Mouse (Mus musculus) hindbrain, postnatal 0 days (tissue): Measurements from ENCODE around the gene Slc1a1. TPM values are rescaled to one million over a fixed set of nuclear protein-coding genes. Genes with fewer than 3 reads are reported as not detected.

Source experiments
- ATAC-seq: fragments of 200-750 bp; cut with Nextera tagmentation; 2 replicates; pipeline ENCODE4 v1.8.0; 2017; ENCODE audit warnings: mild to moderate bottlenecking, moderate TSS enrichment, moderate library complexity
- DNase-seq: peaks from one replicate; pipeline ENCODE4 v3.0.0-alpha.2; 2015; ENCODE audit warnings: low spot score
- H3K27ac ChIP-seq: fragments of 300-500 bp; sonication (generic); 2 replicates; pipeline ENCODE4 v1.5.1; 2014; ENCODE audit warnings: mild to moderate bottlenecking
- H3K27me3 ChIP-seq: fragments of 300-500 bp; sonication (generic); 2 replicates; pipeline ENCODE4 v1.6.1; 2014; ENCODE audit warnings: low read length, mixed read lengths; ENCODE audit not compliant: insufficient read depth
- H3K36me3 ChIP-seq: fragments of 300-500 bp; sonication (generic); 2 replicates; pipeline ENCODE4 v1.6.1; 2014; ENCODE audit warnings: low read length, mixed read lengths; ENCODE audit not compliant: insufficient read depth
- H3K4me1 ChIP-seq: fragments of 300-500 bp; sonication (generic); 2 replicates; pipeline ENCODE4 v1.6.1; 2014; ENCODE audit warnings: antibody characterized with exemption, low read length, mixed read lengths; ENCODE audit not compliant: insufficient read depth
- H3K4me2 ChIP-seq: fragments of 300-500 bp; sonication (generic); 2 replicates; pipeline ENCODE4 v1.6.1; 2014; ENCODE audit warnings: low read depth, mild to moderate bottlenecking, low read length, moderate library complexity, mixed read lengths
- H3K4me3 ChIP-seq: fragments of 300-500 bp; sonication (generic); 2 replicates; pipeline ENCODE4 v1.5.1; 2014; ENCODE audit warnings: low read length
- H3K9ac ChIP-seq: fragments of 300-500 bp; sonication (generic); replicated peaks from 2 replicates; pipeline ENCODE4 v1.6.1; 2014; ENCODE audit warnings: mild to moderate bottlenecking, low read length, moderate library complexity, mixed read lengths
- H3K9me3 ChIP-seq: fragments of 300-500 bp; sonication (generic); 2 replicates; pipeline ENCODE4 v1.6.1; 2016; ENCODE audit warnings: low read length, mixed read lengths
- CTCF ChIP-seq: IDR thresholded peaks from 2 replicates; pipeline ENCODE4 v1.5.1; 2016; ENCODE audit warnings: antibody characterized with exemption, control low read depth, low read depth
- WGBS: fragments of 180-500 bp; shearing (Covaris S2); extraction: QIAGEN DNeasy Blood & Tissue Kit; methylation state at CpG from one replicate; pipeline ENCODE4 v1.1.7; 2014; 5-methylcytosine and 5-hydroxymethylcytosine counted together
- polyA plus RNA-seq: library from polyadenylated mRNA; unstranded; fragments of >200 nt; fragmentation: Nextera tagmentation; extraction: Ambion mirVana; gene quantifications from 2 replicates; pipeline ENCODE4 v1.2.1, GENCODE M21; 2015
- total RNA-seq: library from RNA; depleted of rRNA; stranded (reverse); fragments of >200 nt; gene quantifications from 2 replicates; pipeline ENCODE4 v1.2.3, GENCODE M21; 2014

Slc1a1 gene
- total and polyA plus RNA-seq, 2 experiments from 2014 or later = 49.0 to 67.3 TPM

DNA sequence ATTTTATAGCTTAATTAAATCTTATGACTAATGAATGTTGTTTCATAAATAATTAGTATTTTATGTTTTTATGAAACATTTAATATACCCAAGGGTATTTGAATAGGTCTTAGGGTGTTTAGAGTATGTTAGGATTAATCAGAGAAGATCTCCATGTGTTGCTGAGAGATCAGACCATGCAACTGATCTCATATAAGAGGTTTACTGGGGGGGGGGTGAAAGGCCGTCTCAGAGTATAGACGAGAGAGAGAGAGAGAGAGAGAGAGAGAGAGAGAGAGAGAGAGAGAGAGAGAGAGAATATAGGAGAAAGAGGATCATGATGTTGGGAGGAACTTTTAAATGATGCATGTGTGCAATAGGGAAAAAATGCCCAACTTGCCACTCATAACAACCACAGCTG lies 35.5 kb downstream of the Slc1a1 start:
- no peak for DNase-seq
- Histone ChIP-seq H3K4me3 (no peak overlapping the region), H3K9me3 (no peaks in the 10 kb centered on the region), H3K27ac (no peak overlapping the region), H3K9ac (no peak overlapping the region), H3K4me2 (no peak overlapping the region), H3K36me3 (no peaks in the 10 kb centered on the region), H3K4me1 (no peaks in the 10 kb centered on the region), H3K27me3 (no peaks in the 10 kb centered on the region)
- no peak for TF ChIP-seq CTCF
- WGBS = 66% methylated on average over 2 of the region's 2 CpGs
- no peak for ATAC-seq

DNA sequence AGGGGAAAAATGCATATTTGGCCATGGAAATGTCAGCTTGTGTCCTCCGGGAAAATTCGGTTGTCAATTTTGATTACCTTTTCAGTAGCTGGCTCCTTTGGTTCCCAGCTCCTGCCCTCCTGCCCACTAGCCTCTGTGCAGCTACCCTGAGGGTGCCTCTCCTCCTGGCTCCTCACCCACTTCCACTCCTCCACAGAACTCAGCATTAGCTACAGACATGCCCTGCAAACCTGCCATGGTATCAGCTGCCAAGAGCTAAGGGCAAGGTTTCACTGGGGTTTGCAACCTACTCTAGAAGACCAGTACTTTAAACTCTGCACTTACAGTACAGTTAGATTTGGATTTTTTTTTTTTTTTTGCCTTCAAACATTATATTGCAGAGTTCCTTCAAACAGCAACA lies 44.6 kb downstream of the Slc1a1 start:
- Histone ChIP-seq H3K4me3 (no peak overlapping the region), H3K9ac (no peak overlapping the region), H3K4me1 (no peaks in the 10 kb centered on the region), H3K27ac (no peak overlapping the region), H3K27me3 (no peaks in the 10 kb centered on the region), H3K4me2 (no peak overlapping the region), H3K9me3 (no peaks in the 10 kb centered on the region), H3K36me3 (no peaks in the 10 kb centered on the region)
- DNase-seq (no peak), ATAC-seq (no peak)
- TF ChIP-seq CTCF = no peak
- 75% methylated on average over 2 of the region's 2 CpGs for WGBS

DNA sequence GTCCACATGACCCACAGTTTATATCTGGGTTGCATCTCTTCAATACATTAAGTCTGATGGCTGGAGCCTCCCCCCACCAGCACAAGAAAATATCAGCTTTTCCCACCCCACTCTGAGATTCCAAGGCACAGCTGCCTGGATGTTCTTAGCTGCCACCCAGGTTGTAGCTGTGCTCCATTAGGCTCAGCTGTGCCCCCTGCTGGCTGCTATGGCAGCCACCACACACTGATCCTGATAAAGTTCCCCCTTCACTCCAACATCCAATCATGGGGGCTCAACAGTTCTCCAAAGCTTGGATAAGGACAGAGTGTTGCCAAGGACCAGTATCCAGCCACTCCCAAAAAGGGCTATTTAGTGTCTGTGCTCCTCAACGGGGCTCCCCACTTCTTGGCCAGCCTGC lies 48.3 kb downstream of the Slc1a1 start:
- ATAC-seq = no peak
- 52% methylated on average over 1 of the region's 1 CpGs for WGBS

DNA sequence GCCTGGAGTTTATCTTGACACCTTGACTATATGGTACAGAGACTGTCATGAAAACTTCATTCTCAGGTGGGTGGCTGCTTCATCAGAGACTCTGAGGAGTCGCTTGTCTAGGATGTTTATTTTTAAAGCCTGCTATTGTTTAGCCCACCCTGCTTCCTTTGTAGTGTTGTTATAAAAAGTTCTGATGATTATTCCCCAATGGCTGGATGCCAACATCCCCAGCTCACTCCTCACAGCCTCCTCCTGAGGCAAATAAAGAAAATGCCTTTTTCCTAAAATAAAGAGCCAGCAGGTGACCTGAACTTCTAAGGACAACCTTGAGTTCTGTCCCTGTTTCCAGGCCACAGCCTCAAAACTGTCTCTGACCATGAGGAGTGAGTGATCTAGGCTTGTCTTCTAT lies 53.6 kb downstream of the Slc1a1 start:
- TF ChIP-seq CTCF = no peak
- 40% methylated on average over 1 of the region's 1 CpGs for WGBS
- Histone ChIP-seq H3K4me3 (no peak overlapping the region), H3K27ac (no peak overlapping the region), H3K36me3 (no peaks in the 10 kb centered on the region), H3K27me3 (no peaks in the 10 kb centered on the region), H3K4me1 (no peaks in the 10 kb centered on the region), H3K9ac (no peak overlapping the region), H3K4me2 (no peak overlapping the region), H3K9me3 (no peaks in the 10 kb centered on the region)
- no peak for DNase-seq
- no peak for ATAC-seq

More for the DNA sequence above, 48.3 kb downstream of the Slc1a1 start:
- no peaks in the 10 kb centered on the region for H3K27me3 ChIP-seq
- TF ChIP-seq CTCF = peak; percentile 65
- peak; percentile 43 for DNase-seq
- H3K36me3 ChIP-seq = no peaks in the 10 kb centered on the region
- H3K9ac ChIP-seq = no peak overlapping the region
- no peaks in the 10 kb centered on the region for H3K4me1 ChIP-seq
- no peak overlapping the region for H3K4me2 ChIP-seq
- no peak overlapping the region for H3K27ac ChIP-seq
- no peaks in the 10 kb centered on the region for H3K9me3 ChIP-seq
- H3K4me3 ChIP-seq = no peak overlapping the region

DNA sequence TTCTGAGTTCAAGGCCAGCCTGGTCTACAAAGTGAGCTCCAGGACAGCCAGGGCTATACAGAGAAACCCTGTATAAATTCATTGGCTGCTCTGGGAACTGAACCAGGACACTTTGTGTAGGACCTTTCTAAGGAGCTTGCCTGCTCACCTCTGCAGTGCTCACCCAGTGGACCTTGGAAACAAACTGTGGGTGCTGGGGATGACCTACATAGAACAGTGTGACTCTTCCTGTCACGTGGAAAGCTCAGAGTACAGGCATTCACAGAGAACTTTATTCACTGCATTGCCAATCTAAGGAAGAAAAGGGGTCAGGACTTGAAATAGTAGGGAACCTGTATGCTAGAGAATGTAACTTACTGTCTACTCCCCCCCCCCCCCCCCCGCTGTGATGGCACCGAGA lies 54.4 kb downstream of the Slc1a1 start:
- no peak overlapping the region for H3K9ac ChIP-seq
- ATAC-seq (no peak), DNase-seq (no peak)
- no peaks in the 10 kb centered on the region for H3K9me3 ChIP-seq
- no peak overlapping the region for H3K27ac ChIP-seq
- no peaks in the 10 kb centered on the region for H3K27me3 ChIP-seq
- H3K4me2 ChIP-seq = no peak overlapping the region
- H3K4me3 ChIP-seq = no peak overlapping the region
- WGBS = 68% methylated on average over 3 of the region's 3 CpGs
- H3K4me1 ChIP-seq = no peaks in the 10 kb centered on the region
- TF ChIP-seq CTCF = no peak
- H3K36me3 ChIP-seq = no peaks in the 10 kb centered on the region

DNA sequence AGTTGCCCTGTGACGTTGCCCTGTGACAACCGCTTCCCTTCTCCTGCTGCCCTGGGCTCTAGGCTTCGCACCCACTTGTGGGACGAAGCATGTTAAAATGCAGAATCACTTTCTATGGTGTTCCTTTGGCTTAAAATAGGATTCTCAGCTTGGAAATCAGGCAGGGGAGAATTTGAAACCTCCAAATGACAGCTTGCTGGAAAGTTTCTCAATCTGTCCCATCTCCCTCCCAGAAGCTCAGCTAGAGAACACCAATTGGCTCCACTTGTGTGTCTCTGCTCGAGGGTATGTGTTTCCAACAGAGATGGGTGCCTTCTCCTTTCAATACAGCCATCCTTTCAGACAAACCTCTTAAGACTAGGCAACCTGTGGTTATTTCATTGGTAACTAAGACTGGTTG lies 56.4 kb downstream of the Slc1a1 start:
- WGBS = 66% methylated on average over 5 of the region's 5 CpGs

DNA sequence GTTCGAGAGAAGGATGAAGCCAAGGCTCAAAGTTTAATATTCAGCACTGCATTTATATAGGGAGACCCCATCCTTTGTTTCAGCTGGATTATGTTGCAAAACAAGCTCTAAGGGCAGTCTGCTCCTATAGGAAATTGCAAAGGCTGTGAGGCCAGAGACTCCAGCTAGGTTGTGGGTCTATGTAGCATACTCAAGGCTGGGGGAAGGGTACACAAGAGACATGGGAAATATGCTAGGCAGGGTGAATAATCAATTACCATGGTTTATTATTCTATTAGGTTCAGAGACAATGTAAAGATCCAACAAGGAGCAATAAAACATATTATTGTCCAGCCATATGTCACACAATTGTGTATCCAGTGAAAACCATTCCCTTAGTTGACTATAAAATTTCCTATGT lies 57.0 kb downstream of the Slc1a1 start:
- Histone ChIP-seq H3K9ac (no peak overlapping the region), H3K27me3 (no peaks in the 10 kb centered on the region), H3K4me3 (no peak overlapping the region), H3K9me3 (no peaks in the 10 kb centered on the region), H3K27ac (no peak overlapping the region), H3K36me3 (no peaks in the 10 kb centered on the region), H3K4me1 (no peaks in the 10 kb centered on the region), H3K4me2 (no peak overlapping the region)
- TF ChIP-seq CTCF = no peak
- ATAC-seq (no peak), DNase-seq (no peak)
- WGBS = 76% methylated on average over 1 of the region's 1 CpGs

More for the DNA sequence above, 56.4 kb downstream of the Slc1a1 start:
- no peaks in the 10 kb centered on the region for H3K4me1 ChIP-seq
- TF ChIP-seq CTCF = no peak
- H3K4me2 ChIP-seq = no peak overlapping the region
- H3K4me3 ChIP-seq = no peak overlapping the region
- H3K36me3 ChIP-seq = no peaks in the 10 kb centered on the region
- no peak overlapping the region for H3K27ac ChIP-seq
- H3K9me3 ChIP-seq = no peaks in the 10 kb centered on the region
- no peak for DNase-seq
- H3K27me3 ChIP-seq = no peaks in the 10 kb centered on the region
- ATAC-seq = no peak
- no peak overlapping the region for H3K9ac ChIP-seq
